Mouse (Mus musculus): ENCODE measurements around the gene Rnf2.
A peak's percentile ranks its signal among the peaks of the same experiment; 100 is the strongest.

Rnf2 gene

GRCm38 (mm10) chr1:151500531-151501361 is at the start of gene Rnf2:
TSS of gene Rnf2 (minus strand) at chr1:151500955.
- peak; percentile 94 for DNase-seq (ENCODE audit: low read depth, low spot score)

DNA sequence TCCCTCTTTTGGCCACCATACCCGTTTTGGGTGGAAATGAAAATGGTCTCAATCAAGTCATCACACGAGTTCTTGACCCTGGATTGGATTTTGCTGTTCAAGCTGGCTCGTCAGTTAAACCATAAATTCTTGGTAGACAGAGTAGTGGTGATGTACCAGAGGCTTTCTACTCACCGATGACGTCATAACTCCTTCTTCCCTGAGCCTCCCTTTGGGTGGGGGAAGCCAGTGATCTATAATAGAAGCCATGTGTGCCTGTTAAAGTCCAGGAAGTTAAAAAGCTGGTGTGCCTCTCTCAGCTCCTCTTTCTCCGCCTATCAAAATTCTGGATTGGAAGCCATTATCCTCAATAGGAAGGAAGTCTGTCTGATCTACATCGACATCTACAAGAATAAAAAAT is 49.0 kb upstream of the Rnf2 start:
- DNase-seq (ENCODE audit: low read depth, low spot score), result no peak

DNA sequence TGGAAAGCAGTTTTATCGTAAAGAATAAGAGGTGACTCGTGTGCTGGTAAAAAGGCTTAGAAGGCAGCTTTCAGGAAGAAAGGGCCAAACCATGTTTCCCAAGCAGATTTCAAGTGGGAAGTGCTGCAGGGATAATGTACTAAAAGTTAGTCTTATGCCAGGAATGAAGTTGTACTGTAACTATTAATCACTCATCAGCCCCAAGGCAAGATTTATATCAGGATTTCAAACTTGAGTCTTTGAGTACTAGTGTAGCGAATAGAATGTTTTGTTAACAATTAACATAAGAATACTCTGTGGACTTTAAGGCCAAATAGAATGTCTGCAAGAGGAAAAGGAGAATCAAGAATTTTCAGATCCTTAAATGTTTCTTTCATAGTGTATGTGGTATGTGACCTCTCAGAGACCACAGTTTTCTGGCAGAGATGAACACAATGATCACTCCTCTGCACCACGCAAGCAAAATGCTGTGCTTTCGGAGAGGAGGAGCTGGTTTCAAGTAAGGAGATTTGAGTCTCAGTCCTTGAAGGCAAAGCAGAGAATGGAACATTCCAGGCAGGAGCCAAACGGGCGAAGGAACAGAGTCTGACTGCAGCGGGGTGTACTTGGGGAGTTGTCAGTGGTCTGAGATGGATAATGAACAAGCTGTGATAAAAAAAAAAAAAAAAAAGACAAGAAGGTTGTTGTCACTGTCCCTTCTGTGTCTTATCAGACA is 48.3 kb upstream of the Rnf2 start:
- no peak for DNase-seq (ENCODE audit: low read depth, low spot score)

- no peak for DNase-seq (ENCODE audit: low read depth, low spot score)
Measured at GRCm38 (mm10) chr1:151545571-151545970, 44.8 kb upstream of the Rnf2 start.

DNA sequence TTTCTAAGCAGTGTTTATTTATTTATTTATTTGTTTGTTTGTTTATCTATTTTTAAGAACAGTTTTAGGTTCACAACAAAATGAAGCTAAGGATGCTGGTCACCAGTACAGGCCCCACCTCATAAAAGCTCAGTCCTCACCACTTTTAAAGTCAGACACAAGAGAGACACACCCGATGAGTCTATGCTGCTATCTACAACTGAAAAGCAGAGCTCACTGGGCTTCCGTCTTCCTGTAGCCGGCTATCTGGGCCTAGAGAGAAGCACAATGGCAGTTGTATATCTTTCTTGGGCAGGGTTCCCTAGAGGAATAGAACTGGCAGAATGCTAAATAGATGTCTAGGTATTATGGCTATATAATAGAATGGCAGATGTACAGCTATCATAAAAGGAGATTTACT is 43.8 kb upstream of the Rnf2 start:
- DNase-seq (ENCODE audit: low read depth, low spot score), result no peak

GRCm38 (mm10) chr1:151543796-151544477 is 43.2 kb upstream of the Rnf2 start:
- DNase-seq (ENCODE audit: low read depth, low spot score), result no peak

DNA sequence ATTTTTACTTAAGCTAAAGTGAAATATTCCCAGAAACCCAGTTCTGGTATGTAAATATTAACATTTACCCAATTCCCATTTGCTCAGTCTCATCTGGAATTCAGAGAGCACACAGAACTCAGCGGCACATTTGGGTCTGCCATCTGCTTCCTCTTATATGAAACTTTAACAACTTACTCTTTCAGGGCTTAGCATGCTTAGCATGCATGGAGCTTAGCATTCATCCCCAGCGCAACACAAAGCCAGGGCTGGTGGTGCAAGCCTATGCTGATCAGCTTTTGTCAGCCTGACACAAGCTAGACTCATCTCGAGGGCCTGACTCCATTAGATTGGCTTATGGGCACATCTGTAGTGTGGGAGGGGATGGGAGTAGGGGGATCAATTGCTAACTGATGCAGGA is 25.9 kb upstream of the Rnf2 start:
- no peak for DNase-seq (ENCODE audit: low read depth, low spot score)

DNA sequence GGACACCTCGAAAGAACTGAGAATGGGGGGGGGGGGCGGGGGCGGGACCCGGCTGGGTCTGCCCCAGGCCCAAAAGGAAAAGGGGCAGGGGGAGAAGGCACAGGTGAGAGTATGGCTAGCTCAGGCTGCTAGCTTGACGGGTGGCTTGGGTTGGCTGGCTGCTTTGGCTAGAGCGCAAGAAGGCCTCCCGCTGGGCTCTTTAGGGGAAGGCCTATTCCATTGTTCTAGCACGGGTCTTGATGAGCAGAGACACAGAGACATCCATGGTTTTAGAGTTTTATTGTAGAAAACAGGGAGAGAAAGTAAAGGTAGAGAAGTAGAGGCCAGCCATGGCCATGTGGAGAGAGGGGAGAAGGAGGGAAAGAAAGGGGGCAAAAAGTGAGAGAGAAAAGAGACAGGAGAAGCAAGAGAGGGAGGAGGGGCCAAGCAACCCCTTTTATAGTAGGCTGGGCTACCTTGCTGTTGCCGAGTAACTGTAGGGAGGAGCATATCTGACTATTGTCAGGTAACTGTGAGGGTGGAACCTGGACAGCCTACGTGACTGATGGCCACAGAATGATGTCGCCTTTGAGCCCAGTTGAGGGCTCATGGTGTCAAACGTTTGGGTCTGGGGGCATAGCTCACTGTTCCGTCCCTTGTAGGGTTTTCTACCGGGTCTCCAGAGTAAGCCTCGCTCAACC is 17.0 kb upstream of the Rnf2 start:
- no peak for DNase-seq (ENCODE audit: low read depth, low spot score)

- no peak for DNase-seq (ENCODE audit: low read depth, low spot score)
Measured at GRCm38 (mm10) chr1:151516871-151517270, 16.1 kb upstream of the Rnf2 start.

- DNase-seq (ENCODE audit: low read depth, low spot score), result no peak
Measured at GRCm38 (mm10) chr1:151515733-151516132, 15.0 kb upstream of the Rnf2 start.

GRCm38 (mm10) chr1:151514119-151514518 is 13.4 kb upstream of the Rnf2 start:
- DNase-seq (ENCODE audit: low read depth, low spot score), result no peak

DNA sequence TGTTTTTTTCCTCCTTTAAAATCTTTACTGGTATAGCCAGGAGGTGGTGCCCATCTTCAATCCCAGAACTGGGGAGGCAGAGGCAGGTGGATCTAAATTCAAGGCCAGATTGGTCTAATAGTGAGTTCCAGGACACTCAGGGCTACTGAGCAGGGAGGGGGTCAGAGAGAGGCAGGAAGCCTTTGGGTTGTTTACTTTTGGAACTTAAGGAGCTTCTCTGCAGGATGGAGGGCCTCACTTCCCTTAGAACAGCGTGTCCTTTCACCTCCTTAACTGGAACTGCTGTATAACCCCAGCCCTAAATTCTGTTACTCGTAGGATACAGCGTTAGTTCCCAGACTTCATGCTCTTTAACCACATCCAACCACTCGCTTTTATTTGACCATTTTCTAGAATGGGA is 10.1 kb upstream of the Rnf2 start:
- no peak for DNase-seq (ENCODE audit: low read depth, low spot score)

DNA sequence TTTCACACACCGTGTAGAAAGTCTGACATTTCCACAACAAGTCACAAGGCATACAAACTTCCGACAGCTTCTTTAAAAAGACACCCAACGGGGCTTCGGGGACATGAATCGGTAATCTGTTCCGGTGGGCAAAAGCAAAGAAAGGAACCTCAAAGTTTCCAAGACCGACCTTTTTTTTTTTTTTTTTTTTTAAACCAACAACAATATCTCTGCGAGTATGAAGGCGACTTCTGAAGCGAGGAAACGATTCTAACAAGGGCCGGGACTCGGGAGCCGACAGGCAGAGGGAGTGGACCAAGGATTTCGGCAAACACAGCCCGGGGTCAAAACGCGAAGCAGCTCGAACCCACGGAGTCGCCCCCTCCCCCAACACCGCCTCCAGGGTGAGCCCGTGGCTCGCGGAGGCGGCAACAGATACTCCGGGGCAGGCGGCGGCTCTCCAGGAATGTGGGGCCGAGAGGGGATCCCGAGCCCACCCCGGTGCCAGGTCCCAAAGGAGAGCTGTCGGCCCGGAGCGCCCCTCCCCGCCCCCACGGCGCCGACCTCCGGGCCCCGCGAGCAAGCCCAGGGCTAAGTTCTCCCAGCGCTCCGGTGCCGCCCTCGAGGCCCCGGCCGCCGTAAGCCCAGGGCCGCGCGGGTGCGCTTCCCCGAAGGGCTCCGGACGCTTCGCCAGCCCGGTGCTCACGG is 797 bp downstream of the Rnf2 start:
- peak; percentile 71 for DNase-seq (ENCODE audit: low read depth, low spot score)

DNA sequence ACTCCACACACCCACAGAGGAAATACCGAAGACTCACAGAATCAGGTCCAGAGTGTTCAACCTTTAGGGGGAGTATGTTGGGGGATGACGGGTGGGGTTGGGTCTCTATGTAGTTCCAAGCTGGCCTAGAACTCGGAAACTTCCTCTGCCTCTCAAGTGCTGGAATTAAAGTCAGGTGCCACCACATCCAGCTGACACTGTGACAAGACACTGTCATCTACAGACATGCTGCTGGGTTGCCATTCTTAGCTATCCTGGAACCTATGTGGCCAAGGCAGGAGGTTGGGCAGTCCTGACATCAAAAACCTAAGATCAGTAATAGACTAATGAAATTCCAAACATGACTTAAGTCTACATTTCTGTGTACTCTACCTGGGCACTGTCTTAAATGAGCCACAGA is 2.4 kb downstream of the Rnf2 start:
- no peak for DNase-seq (ENCODE audit: low read depth, low spot score)

GRCm38 (mm10) chr1:151497942-151498341 is 2.8 kb downstream of the Rnf2 start:
- no peak for DNase-seq (ENCODE audit: low read depth, low spot score)

GRCm38 (mm10) chr1:151497028-151497427 is 3.7 kb downstream of the Rnf2 start:
- peak; percentile 70 for DNase-seq (ENCODE audit: low read depth, low spot score)

DNA sequence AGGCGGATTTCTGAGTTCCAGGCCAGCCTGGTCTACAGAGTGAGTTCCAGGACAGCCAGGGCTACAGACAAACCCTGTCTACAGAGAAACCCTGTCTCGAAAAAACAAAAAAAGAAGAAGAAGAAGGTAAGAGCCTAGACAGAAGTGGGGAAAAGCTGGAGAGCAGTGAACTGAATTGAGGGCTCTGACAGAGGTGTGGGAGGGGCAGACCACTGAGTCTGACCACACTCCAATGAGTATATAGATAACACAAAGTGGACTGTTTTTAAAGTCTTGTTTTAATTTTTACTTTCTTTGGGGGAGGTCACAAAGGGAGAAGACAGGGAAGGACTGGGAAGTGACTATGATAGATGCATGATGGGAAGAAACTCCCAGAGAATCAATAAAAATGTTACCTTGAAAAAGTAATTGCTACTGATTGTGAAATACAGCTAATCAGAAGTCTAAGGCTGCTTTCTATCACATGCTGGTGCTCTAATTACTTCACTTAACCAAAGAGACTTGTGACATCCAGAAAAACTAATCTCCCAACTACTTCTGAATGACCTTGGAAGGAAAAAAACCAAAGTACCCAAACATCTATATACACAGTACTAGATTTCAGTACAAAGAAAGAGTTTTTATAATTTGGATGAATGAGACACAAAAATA is 5.0 kb downstream of the Rnf2 start:
- DNase-seq (ENCODE audit: low read depth, low spot score), result no peak

GRCm38 (mm10) chr1:151494711-151495110 is 6.0 kb downstream of the Rnf2 start:
- no peak for DNase-seq (ENCODE audit: low read depth, low spot score)

DNA sequence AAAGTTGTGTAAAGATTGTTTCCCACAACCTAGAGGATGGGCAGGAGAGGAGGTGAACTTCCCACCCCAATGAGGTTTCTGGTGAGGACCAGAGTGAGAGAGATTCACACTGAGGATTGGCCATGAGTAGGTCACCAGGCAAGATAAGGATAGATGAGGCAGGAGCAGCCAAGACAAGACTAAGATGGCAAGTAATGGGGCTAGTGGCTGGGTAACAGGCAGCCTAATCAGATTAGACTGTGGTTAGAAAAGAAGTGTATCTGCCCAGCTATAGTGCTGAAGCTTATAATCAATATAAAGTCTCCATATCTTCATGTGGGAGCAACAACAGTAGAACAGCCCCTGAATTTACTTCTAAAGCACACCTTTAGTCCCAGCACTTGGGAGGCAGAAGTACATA is 6.9 kb downstream of the Rnf2 start:
- DNase-seq (ENCODE audit: low read depth, low spot score), result no peak

DNA sequence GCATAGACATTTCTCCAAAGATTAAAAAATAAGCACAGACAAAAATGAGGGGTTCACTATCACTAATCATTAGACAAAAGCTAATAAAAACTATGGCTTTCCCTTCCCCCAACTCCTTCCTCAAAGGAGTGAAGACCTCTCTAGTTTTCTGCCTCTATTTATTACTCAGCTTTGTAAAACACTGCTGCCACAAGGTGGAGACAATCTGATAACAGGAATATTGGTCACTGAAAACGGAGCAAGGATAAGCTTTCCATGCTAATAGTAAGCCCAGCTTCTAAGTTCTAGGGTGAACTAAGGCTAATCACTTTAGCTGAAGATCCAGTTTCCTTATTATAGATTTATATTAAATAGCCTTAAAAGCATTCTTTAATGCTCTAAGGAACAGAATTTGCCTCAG is 8.3 kb downstream of the Rnf2 start:
- no peak for DNase-seq (ENCODE audit: low read depth, low spot score)

DNA sequence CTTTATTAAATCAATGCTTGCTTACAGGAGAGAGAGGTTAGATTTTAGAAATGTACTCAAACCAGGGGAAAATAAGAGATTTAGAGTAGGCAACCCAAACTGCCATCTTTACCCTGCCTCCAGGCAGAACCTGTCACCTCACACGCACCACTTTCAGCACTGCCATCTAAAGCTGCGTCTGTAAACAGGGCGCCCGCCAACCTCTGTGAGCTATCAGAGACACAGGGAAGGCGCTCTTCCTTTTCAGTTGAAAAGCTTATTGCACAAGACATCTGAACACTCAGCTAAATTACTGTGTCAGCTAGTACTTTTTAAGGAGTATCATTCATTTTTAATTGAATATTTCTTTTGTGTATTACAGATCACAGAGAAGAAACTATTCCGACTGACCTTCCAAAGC is 10.9 kb downstream of the Rnf2 start:
- DNase-seq (ENCODE audit: low read depth, low spot score), result no peak
